Mouse (Mus musculus) adrenal gland, adult (tissue): ENCODE measurements around the gene Zeb2.

ENCODE experiments used
- DNase-seq, 2 experiments: peaks; one replicate each; pipeline ENCODE4 v3.0.0; 2022 to 2023; ENCODE audit warnings: low spot score in 1 of 2; ENCODE audit not compliant: inconsistent age in 2 of 2

Zeb2 gene

DNA sequence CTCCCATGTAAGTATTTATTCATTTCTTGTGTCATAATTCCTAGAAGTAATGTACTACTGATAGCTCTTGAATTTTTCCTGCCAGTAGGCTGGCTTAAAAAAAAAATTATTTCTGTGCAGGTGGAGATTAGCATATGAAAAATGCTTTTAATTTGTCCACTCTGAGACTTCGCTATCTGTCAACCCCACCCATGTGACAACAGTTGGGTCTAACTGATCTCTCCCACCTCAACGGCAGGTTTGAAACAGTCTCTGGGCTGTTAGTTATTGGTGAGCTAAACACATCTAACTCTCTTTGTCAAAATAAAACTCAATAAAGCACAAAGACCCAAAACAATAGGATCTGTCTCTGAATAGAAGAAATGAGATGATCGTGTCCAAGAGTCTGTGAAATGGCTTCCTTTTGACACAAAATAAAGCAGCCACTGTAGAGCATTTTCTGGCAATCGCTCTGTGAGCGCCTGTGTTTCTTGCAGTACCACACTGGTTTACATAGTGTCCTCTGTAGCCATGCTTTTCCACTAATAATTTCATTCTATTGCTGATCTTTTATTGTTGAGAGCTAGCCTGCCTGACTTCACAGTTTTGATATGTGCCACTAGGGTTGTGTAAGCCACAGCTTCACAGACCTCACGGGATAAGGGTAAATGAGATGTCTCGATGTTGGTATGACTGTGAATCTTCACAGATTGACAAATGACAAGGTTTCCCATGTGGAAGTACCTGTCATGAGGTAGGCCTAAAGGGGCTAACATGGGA lies 48.2 kb downstream of the Zeb2 start:
- no peak for DNase-seq

DNA sequence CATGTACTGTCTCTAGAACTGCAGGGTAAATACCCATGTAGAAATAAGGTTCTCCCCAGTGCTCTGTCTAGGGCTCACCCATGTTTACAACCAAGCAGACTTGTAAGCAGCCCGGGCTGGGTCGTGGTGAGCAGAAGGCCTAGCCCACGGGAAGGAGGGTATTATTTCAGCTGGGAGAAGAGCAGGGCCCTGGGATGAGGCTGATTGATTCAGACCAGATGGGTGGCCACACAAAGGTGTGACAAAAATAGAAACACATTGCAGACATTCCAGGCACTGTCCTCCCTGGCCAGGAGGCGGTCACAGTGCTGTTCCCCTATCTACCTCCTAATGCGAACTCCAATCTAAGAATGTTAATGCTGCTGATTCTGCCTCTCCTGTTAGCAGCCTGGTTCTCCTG lies 50.1 kb downstream of the Zeb2 start:
- no peak for DNase-seq

DNA sequence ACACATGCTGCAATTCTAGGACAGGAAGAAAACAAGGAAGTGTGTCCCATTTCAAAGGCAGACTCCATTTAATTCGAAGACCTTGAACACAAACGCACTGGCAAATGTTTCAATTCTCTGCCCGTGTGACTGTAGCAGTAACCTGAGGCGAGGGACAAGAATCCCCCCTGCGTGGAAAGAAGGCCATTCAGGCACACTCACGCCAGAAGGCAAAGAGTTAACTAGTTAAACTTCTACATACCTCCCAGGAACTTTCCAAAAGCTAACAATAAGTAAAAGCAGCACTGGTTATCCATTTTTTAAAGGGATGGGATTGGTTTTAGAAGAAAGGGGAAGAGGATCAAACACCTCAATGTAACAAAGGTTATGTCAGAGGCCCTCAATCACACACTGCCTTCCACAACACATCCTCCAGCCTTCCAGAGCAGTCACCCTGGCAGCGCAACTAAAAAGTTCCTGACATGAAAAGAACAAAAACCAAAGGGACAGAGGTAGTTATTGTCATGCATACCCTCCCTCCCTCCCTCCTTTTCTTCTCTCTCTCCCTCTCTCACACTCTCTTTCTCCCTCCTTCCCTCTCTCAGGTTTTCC lies 53.8 kb downstream of the Zeb2 start:
- DNase-seq: no peak

DNA sequence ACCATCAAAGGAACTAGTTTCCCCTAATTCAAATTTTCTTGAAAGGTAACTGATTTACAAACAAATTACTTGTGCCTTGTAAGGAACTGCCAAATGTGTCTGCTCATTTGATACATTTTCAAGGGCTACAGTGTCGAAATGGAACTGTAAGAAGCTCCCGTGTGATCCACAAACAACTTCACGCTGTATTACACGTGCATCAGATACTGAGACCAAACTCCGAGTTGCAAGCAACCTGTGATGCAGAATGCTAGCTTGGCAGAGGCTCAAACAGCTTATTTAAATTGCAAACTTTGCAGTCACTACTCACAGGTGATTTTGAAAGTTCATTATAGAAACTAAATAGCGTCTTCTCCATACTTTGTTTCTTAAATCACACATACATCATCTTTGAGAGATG lies 55.1 kb downstream of the Zeb2 start:
- DNase-seq: no peak

DNA sequence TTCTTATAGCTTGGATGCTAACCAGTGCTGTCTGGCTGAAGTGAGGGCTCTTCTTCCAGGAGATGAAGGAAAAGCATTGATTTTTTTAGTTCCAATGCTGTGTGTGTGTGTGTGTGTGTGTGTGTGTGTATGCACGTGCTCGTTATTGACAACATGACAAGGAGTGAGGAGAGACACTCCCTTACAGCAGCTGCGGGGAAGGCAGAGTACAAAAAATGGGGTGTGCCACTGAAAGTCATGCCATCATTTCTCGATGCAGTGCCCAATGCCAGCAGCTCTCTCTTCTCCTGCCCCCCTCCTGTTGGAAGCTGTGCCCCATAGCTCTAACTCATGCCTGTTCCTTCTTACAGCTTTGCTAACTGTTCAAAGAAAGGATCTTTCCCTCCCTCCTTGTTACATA lies 56.4 kb downstream of the Zeb2 start:
- DNase-seq: no peak

DNA sequence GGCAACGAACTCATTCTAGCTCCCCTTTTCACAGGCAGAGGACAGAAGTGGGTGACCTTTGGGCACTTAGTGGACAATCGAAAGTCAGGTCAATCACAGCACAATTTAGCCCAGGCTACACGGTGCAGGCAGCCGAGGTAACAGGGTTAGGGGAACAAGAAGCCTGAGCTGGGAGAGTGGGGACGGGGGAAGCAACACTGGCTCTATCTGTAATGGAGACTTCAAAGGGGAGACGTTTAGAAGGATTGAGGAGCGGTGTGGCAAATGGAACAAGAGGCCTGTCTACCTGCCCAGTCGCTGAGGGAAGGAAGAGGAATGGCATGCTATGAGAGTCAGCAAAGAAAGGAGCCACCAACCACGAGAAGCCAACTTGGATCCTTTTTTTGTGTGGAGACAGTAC lies 57.0 kb downstream of the Zeb2 start:
- DNase-seq: no peak

DNA sequence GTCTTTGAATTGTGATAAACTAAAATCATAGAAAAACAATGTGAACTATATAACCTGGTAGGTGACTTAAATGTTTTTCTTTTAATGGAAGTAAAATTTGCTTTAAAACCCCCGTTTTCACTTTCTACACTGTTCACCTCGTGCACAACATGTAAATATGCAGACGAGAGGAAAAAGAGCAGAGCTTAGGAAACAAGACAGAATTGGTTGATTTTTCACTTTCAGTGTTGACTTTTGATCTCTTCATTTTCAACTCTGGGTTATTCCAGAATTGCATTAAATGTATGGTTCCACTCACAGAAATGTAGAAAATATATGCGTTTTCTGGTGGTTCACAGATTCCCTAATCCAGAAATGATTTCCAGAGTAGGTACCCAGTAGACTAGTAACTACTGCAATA lies 57.6 kb downstream of the Zeb2 start:
- DNase-seq: no peak

DNA sequence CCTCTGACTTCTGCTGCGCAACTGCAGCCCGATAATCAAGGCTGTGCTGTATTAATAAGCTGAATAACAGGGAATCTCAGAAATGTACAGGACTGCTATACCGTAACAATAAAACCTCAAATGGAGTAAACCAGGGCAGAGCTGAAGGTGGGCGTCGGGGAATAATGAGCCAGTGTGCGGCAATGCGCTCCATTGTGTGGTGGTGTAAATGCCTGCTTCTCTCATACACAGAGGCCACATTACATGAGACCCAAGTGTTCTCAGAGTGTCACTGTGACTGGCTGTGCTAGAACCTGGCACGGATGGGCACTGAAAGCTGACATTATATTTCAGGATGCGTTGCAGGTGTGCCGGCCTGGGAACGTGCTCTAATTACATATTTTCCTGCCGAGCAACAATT lies 58.2 kb downstream of the Zeb2 start:
- no peak for DNase-seq

DNA sequence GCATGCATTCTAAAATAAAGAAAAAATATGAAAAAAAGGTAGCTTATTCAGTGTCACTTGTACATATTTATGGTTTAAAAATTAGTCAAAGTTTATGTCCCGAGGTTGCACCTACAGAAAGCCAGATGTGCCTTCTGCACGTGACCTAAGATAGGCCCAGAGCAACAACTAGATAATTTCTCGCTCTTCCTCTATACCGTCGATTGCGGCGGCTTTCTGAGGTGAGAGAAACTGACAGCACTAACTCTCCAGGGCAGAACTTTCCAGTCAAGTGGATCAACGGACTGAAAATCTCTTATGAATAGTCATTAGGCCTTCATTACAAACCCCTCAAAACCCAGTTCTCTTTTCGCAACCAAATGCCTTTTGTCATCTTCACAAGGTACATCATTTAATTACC lies 59.0 kb downstream of the Zeb2 start:
- no peak for DNase-seq

DNA sequence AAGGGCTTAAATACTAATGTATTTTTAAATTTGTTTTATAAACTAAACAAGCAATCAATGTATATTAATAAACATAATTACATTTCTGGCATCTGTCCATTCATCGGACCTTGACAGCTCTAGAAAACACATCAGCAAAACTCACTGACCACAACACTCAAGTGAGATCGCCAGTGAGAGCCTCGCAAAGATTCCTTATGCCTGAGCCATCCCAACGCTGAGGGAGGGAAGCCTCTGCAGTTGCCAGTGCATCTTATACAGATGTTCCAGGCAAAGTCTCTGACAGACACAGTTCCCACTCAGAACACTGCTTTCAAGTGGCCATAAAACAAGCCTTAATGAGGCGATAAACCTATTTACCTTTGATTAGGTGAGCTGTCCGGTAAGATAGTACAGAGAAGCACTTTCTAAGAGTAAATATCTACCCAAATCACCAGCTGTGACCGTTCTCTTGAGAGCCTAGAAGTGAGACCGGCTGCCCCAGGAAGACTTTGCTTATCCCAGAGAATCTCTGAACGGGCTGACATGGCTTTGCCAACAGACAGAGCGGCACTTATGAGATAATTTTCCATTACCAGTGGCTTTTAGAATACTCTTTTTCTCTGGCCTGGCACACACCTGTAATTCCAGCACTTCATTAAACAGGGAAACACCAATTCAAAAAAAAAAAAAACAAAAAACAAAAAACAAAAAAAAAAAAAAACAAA lies 60.2 kb downstream of the Zeb2 start:
- DNase-seq: no peak

DNA sequence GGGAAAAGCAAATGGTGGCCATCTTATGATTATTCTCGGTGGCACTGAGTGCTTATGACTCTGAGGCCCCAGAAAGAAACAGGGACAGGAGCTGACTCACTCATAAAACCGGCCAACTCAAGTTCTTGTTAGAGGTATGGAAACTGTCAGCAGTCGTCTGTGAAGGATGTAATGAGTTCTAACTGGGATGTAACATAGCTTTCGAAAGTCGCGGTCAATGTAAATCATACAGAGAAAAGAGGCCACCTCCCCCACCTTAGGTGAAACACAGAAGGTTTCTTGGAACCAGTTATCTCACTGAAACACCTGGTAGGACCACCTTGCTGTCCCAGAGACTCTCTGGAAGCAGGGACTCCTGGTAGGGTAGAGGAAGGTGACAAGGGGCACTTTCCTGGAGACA lies 61.3 kb downstream of the Zeb2 start:
- DNase-seq: no peak

DNA sequence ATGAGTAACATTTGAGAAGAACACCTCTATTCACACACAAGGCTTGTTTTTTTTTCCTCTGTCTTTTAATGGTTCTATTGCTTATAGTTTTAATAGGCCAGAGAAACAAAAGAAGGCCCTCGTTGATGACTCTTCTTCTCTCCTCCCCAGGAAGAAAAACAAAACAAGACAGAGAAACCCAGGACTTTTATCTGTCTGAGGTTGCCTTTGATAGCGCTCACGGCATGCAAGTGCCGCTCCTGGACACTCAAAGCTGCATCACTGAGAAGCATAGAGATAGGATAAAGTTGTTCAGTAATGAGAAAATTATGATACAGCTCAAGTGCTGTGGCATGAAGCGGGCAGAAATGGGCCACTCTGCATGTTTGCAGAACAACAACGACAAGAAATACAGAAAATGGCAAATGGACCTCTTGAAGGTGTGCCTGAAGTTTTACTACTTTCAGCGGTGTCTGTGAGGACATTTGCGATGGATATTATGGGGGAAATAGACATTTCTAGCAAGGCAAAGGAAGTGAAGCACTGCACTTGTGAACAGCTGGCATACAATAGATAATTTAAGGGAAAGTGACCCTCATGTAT lies 62.1 kb downstream of the Zeb2 start:
- no peak for DNase-seq

DNA sequence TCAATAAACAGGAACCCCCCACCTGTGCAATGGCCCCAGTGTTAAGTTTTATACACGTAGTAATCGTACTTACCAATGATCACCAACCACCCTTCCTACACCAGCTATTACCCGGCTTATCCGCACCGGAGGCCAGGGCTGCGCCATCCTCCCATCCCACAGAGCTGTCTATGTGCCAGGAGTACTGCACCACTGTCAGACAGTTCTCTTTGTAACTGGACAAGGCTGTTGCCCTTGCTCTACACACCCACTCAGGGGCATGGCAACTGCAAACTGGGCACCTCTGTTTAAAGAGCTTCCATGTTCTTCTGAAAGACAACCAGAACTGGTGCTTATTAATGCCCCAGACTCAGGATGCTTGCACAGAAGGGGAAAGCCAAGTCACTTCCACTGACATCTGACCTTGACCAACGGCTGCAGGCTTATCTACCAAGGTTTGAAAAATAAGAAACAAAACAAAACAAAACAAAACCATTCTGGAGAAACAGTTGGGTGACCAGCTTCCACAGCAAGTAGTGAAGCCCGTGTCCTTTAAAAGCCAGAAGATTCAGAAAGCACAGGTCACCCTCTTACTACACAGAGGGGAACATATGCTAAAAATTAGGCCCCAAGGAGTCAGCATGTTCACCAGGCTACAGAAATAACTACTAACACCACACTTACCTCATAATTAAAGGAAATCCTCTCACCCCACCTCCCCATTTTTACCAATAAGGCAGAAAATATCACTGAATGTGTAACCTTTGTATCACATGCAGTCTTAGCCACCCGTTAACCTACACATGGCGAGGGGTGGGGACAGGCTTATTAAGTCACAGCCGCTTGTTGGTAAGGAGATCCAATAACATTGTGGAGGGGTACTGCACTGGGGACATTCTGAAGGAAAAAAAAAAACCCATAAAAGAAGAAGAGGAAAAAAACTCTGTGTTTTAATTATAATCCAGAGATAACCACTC lies 62.8 kb downstream of the Zeb2 start:
- DNase-seq: peak; percentile 33 to 83

DNA sequence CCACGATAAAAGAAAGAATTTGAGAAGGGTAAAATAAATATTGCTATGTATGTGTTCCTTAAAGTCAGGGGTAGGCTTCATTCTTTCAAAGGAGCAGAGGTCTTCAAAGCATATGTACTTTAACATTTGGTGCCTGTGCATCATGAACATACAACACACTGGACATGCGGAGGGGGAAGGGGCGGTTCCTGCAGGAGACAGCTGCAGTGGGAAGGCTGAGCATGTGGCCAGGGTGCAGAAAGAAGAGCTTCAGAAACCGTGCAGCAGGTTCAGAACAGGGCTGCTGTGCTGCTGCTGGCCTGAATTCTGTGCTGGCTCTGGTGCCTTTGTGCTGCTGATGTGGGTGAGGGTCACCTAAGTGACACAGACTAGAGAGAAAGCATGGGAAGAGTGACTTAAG lies 64.6 kb downstream of the Zeb2 start:
- DNase-seq: no peak

DNA sequence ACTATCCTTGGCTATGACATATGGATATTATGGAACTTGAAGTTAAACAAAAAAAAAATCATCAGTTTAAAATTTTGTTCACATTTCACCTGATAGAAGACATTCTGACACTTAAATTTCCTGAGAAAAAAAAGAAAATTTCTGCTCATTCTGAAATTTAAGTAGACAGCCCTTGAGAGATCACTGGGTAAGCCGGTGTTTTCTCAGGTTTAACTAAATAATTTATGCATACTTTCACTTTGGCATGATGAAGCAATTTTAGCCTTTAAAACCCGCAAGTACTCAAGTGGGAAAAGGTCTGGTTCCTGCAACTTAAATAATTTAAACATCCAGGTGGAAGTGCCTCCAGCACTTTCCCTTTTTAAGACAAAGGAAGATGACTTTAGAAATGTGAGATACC lies 65.9 kb downstream of the Zeb2 start:
- DNase-seq: no peak

DNA sequence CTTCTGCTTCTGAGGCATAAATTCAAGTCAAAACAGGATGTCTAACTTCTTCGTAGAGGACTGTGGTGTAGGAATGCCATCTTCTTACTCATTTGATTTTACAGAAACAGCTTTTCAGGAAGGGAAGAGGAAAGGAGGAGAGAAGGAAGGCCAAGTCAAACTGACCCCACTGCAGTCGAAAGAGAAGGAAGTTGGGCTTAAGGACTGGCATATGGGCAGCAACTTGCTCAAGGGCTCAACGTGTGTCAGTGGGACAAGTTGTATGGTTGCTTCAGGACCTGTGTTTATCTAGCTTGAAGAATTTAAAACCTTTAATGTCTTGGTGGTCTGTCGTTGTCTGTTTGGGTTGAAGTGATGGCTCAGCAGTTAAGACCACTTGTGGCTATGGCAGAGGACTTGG lies 67.3 kb downstream of the Zeb2 start:
- no peak for DNase-seq

DNA sequence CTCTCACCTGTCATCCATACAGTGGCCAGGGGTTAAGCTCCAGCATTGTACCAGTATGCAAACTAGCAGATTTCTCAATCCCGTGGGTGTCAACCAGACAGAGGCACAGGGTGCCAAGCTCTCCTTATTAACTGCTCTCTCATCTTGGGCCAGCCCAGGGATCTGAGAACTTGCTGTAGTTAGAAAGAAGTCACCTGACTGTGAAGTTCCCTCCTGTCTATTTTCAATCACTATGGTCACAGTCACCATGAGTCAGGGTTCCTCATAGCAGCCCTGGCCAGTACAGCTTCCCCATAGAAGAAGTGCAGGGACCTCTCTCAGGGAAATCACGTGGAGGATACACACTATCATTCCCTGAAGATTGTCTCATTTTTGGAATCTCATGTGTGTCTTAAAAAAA lies 67.9 kb downstream of the Zeb2 start:
- peak; percentile 42 to 75 for DNase-seq

DNA sequence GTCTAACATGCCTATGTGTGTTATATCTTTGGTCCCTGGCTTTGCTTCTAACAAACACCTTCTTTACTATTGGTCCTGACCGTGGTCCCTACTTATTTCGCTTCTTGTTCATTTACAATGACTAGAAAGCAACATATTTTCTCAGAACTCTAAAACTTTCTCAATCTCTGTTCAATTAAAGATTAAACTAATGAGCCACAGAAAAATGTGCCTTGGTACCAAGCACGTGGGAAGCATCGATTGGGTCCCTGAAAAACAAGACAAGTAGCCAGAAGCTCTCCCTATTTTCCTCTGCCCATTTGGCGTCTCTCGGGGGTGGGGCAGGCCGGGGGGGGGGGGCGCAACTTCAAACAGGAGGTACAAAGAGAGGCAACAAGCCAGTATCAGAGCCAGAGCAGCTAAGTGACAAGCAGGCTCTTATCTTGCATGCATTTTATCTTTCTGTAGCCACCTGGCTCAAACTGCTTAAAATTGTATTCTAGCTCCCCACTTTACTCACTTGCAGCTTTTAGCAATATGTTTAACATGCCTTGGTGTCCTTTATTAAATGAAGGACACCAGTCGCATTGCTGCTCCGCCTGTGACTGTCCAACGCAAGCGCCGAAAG lies 76.4 kb downstream of the Zeb2 start:
- DNase-seq: no peak

DNA sequence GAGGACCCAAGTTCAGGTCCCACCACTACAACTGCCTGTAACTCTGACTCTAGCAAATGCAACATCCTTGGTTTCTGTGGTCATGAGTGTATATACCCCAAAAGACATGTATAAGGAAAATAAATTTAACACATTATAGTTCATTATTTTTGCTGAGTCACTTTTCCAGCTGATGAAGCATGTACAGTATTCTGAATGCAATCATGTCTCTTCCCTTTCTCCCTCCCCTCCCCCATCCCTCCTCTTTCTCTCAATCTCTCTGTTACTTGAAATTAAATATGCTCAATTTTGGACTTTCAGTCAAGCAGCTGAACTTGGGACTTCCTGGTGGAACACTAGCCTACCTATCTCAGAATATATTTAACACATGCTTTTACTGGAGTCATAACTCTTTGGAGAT lies 77.7 kb downstream of the Zeb2 start:
- no peak for DNase-seq

DNA sequence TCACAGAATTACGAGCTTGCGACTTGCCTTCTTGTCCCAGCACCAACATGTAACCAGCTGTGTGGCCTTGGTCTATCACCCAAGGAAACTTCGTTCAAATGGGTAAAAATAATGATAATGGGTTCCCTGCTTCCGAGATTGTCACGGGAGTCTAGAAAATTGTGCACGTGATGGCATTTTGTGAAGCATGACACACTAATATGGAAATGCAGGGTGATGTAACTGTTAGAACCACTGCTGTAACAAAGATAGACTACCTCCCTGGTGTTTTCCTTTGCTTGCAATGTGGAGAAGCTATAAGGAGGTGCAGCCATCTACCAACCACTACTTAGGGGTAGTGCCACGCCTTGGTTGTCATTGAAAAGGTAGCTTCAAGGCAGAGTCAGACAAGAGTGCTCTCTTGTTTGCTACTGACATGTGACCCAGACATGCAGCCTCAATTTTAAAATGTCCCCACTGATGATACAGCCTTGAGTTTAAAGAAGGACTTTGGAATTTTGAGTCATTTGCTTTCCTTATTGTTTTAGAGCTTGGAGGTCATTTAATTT lies 89.0 kb downstream of the Zeb2 start:
- DNase-seq: peak in 1 of 2 experiments; percentile 57
